Mouse (Mus musculus) NIH3T3 (cell line): ENCODE measurements at regions not wholly inside any gene's neighbourhood (a gene's known extent, or its start where the extent isn't known, plus 50 kb on each side); places are given as distances from the start of the nearest gene placed in this dataset.

Experiments used
- DNase-seq: peaks from one replicate; pipeline ENCODE4 v3.0.0-alpha.2; 2012; ENCODE audit warnings: low read depth

- no peak for DNase-seq
Observed at GRCm38 (mm10) chr5:43138931-43139486, 94.0 kb upstream of the Cpeb2 start.

GRCm38 (mm10) chr5:43139813-43140212, 93.2 kb upstream of the Cpeb2 start:
- no peak for DNase-seq

- no peak for DNase-seq
Observed at GRCm38 (mm10) chr5:43145939-43146338, 87.0 kb upstream of the Cpeb2 start.

GRCm38 (mm10) chr5:43146928-43147327, 86.0 kb upstream of the Cpeb2 start:
- DNase-seq = no peak

- peak; percentile 59 for DNase-seq
Observed at GRCm38 (mm10) chr5:43148486-43148885, 84.5 kb upstream of the Cpeb2 start.

- no peak for DNase-seq
Observed at GRCm38 (mm10) chr5:43149559-43149958, 83.4 kb upstream of the Cpeb2 start.

- no peak for DNase-seq
Observed at GRCm38 (mm10) chr5:43151099-43151774, 81.7 kb upstream of the Cpeb2 start.

GRCm38 (mm10) chr5:43152119-43152611, 80.8 kb upstream of the Cpeb2 start:
- no peak for DNase-seq

GRCm38 (mm10) chr5:43152881-43153280, 80.1 kb upstream of the Cpeb2 start:
- no peak for DNase-seq

- no peak for DNase-seq
Observed at GRCm38 (mm10) chr5:43156771-43157170, 76.2 kb upstream of the Cpeb2 start.

- DNase-seq = no peak
Observed at GRCm38 (mm10) chr5:43160140-43160539, 72.8 kb upstream of the Cpeb2 start.

GRCm38 (mm10) chr5:43181475-43181874, 51.5 kb upstream of the Cpeb2 start:
- DNase-seq = no peak
